Mouse (Mus musculus) CH12.LX (cell line): ENCODE measurements around the gene Slc5a11. TPM values are rescaled to one million over a fixed set of nuclear protein-coding genes. Genes with fewer than 3 reads are reported as not detected.

ENCODE experiments used
- DNase-seq: peaks from one replicate; pipeline ENCODE4 v3.0.0-alpha.2; 2013; ENCODE audit errors: extremely low read depth
- H3K27ac ChIP-seq: 2 replicates; pipeline ENCODE4 v1.5.1; 2012; ENCODE audit warnings: low read depth, mild to moderate bottlenecking, control low read depth, moderate library complexity; ENCODE audit not compliant: insufficient read depth
- H3K27me3 ChIP-seq: replicated peaks from 2 replicates; pipeline ENCODE3; 2012; ENCODE audit warnings: inconsistent platforms
- H3K36me3 ChIP-seq, 2 experiments: replicated peaks in 1 of 2; 2 replicates each; pipeline versions ENCODE3 to v1.6.1; 2012; ENCODE audit warnings: inconsistent platforms in 1 of 2, low read length in 1 of 2, mild to moderate bottlenecking in 1 of 2, mixed read lengths in 1 of 2, moderate library complexity in 1 of 2; ENCODE audit not compliant: control insufficient read depth in 1 of 2, insufficient read depth in 1 of 2
- H3K4me1 ChIP-seq, 2 experiments: 2 replicates each; pipeline ENCODE4 v1.6.1; 2012; ENCODE audit warnings: inconsistent platforms in 1 of 2, moderate library complexity in 1 of 2; ENCODE audit not compliant: insufficient read depth in 2 of 2, control insufficient read depth in 1 of 2
- H3K4me2 ChIP-seq: 2 replicates; pipeline ENCODE4 v1.6.1; 2012; ENCODE audit warnings: low read depth, mild to moderate bottlenecking, control low read depth; ENCODE audit not compliant: poor library complexity, insufficient read depth, severe bottlenecking
- H3K4me3 ChIP-seq, 3 experiments: fragments of 150-350 bp in 1 of 3; sonication (generic) in 1 of 3; replicated peaks in 1 of 3; 2 replicates each; pipeline versions ENCODE3 to v1.5.1; 2011 to 2012; ENCODE audit warnings: low read depth in 2 of 3, low read length in 2 of 3, mild to moderate bottlenecking in 2 of 3, moderate library complexity in 2 of 3, control low read depth in 1 of 3, improper control_type of control experiment in 1 of 3, inconsistent platforms in 1 of 3, mixed read lengths in 1 of 3; ENCODE audit not compliant: poor library complexity in 1 of 3
- H3K79me2 ChIP-seq: replicated peaks from 2 replicates; pipeline ENCODE4 v1.6.1; 2012; ENCODE audit warnings: mild to moderate bottlenecking, moderate library complexity; ENCODE audit not compliant: control insufficient read depth, poor library complexity, insufficient read depth, severe bottlenecking; ENCODE audit errors: extremely low read depth
- H3K9ac ChIP-seq: 2 replicates; pipeline ENCODE4 v1.6.1; 2012; ENCODE audit warnings: low read depth, mild to moderate bottlenecking, control low read depth, moderate library complexity; ENCODE audit not compliant: insufficient read depth
- H3K9me3 ChIP-seq: replicated peaks from 2 replicates; pipeline ENCODE3; 2012; ENCODE audit warnings: low read length, inconsistent platforms, mixed read lengths
- CHD1 ChIP-seq: IDR thresholded peaks from 2 replicates; pipeline ENCODE4 v1.6.1; 2012; ENCODE audit warnings: low read depth, low read length, improper control_type of control experiment, inconsistent platforms
- CTCF ChIP-seq, 2 experiments: IDR thresholded peaks in 1 of 2; conservative IDR thresholded peaks in 1 of 2; 2 replicates each; pipeline ENCODE4 v1.5.1; 2011 to 2012; ENCODE audit warnings: low read depth in 2 of 2, low read length in 2 of 2, improper control_type of control experiment in 1 of 2, inconsistent platforms in 1 of 2, mild to moderate bottlenecking in 1 of 2, moderate library complexity in 1 of 2
- E2F4 ChIP-seq: IDR thresholded peaks from 2 replicates; pipeline ENCODE4 v1.6.1; 2011; ENCODE audit warnings: low read depth, low read length, improper control_type of control experiment; ENCODE audit not compliant: insufficient replicate concordance
- EP300 ChIP-seq: IDR thresholded peaks from 2 replicates; pipeline ENCODE4 v1.6.1; 2011; ENCODE audit warnings: low read length, improper control_type of control experiment
- ETS1 ChIP-seq: conservative IDR thresholded peaks from 2 replicates; pipeline ENCODE4 v1.6.1; 2012; ENCODE audit warnings: low read depth, mild to moderate bottlenecking, inconsistent platforms, low read length, improper control_type of control experiment, moderate library complexity
- GABPA ChIP-seq: IDR thresholded peaks from 2 replicates; pipeline ENCODE4 v1.6.1; 2012; ENCODE audit warnings: low read depth, low read length, improper control_type of control experiment, inconsistent platforms; ENCODE audit not compliant: insufficient replicate concordance
- HCFC1 ChIP-seq: IDR thresholded peaks from 2 replicates; pipeline ENCODE4 v1.6.1; 2012; ENCODE audit warnings: low read depth, mild to moderate bottlenecking, inconsistent platforms, low read length, improper control_type of control experiment
- IRF4 ChIP-seq: IDR thresholded peaks from 2 replicates; pipeline ENCODE4 v1.6.1; 2014; ENCODE audit warnings: low read depth, mild to moderate bottlenecking, inconsistent platforms, low read length, improper control_type of control experiment
- JUN ChIP-seq: IDR thresholded peaks from 2 replicates; pipeline ENCODE4 v1.6.1; 2011; ENCODE audit warnings: low read depth, mild to moderate bottlenecking, low read length, improper control_type of control experiment, moderate library complexity; ENCODE audit not compliant: insufficient read depth
- JUND ChIP-seq: conservative IDR thresholded peaks from 2 replicates; pipeline ENCODE4 v1.6.1; 2011; ENCODE audit warnings: low read depth, low read length, improper control_type of control experiment
- MAX ChIP-seq: IDR thresholded peaks from 2 replicates; pipeline ENCODE4 v1.6.1; 2011; ENCODE audit warnings: low read length, improper control_type of control experiment
- MAZ ChIP-seq: IDR thresholded peaks from 2 replicates; pipeline ENCODE4 v1.6.1; 2012; ENCODE audit warnings: low read depth, mild to moderate bottlenecking, inconsistent platforms, low read length, improper control_type of control experiment, moderate library complexity
- MEF2A ChIP-seq: IDR thresholded peaks from 2 replicates; pipeline ENCODE4 v1.6.1; 2014; ENCODE audit warnings: low read depth, mild to moderate bottlenecking, inconsistent platforms, low read length, improper control_type of control experiment, borderline replicate concordance
- MXI1 ChIP-seq: IDR thresholded peaks from 2 replicates; pipeline ENCODE4 v1.6.1; 2011; ENCODE audit warnings: mild to moderate bottlenecking, low read depth, low read length, improper control_type of control experiment
- NELFE ChIP-seq: IDR thresholded peaks from 2 replicates; pipeline ENCODE4 v1.6.1; 2011; ENCODE audit warnings: low read depth, low read length, improper control_type of control experiment
- NRF1 ChIP-seq: IDR thresholded peaks from 2 replicates; pipeline ENCODE4 v1.6.1; 2014; ENCODE audit warnings: low read depth, mild to moderate bottlenecking, inconsistent platforms, low read length, improper control_type of control experiment, moderate library complexity
- PAX5 ChIP-seq: IDR thresholded peaks from 2 replicates; pipeline ENCODE4 v1.6.1; 2012; ENCODE audit warnings: low read length, inconsistent platforms, mixed read lengths
- POLR2A ChIP-seq: IDR thresholded peaks from 2 replicates; pipeline ENCODE4 v1.6.1; 2011; ENCODE audit warnings: low read depth, mild to moderate bottlenecking, improper control_type of control experiment, low read length
- RCOR1 ChIP-seq: conservative IDR thresholded peaks from 2 replicates; pipeline ENCODE4 v1.6.1; 2012; ENCODE audit warnings: low read depth, mild to moderate bottlenecking, inconsistent platforms, low read length, improper control_type of control experiment
- SMC3 ChIP-seq: IDR thresholded peaks from 2 replicates; pipeline ENCODE4 v1.6.1; 2011; ENCODE audit warnings: low read depth, low read length, improper control_type of control experiment
- TBP ChIP-seq: conservative IDR thresholded peaks from 2 replicates; pipeline ENCODE4 v1.6.1; 2011; ENCODE audit warnings: low read depth, low read length, improper control_type of control experiment
- TCF12 ChIP-seq: IDR thresholded peaks from 2 replicates; pipeline ENCODE4 v1.6.1; 2014; ENCODE audit warnings: low read depth, mild to moderate bottlenecking, inconsistent platforms, low read length, improper control_type of control experiment
- UBTF ChIP-seq: IDR thresholded peaks from 2 replicates; pipeline ENCODE4 v1.6.1; 2012; ENCODE audit warnings: low read depth, mild to moderate bottlenecking, inconsistent platforms, low read length, improper control_type of control experiment, moderate library complexity
- USF1 ChIP-seq: IDR thresholded peaks from 2 replicates; pipeline ENCODE4 v1.6.1; 2014; ENCODE audit warnings: low read depth, mild to moderate bottlenecking, inconsistent platforms, low read length, improper control_type of control experiment
- USF2 ChIP-seq: conservative IDR thresholded peaks from 2 replicates; pipeline ENCODE4 v1.6.1; 2011; ENCODE audit warnings: low read depth, low read length, improper control_type of control experiment
- ZC3H11A ChIP-seq: IDR thresholded peaks from 2 replicates; pipeline ENCODE4 v1.6.1; 2012; ENCODE audit warnings: low read depth, mild to moderate bottlenecking, inconsistent platforms, low read length, improper control_type of control experiment
- ZKSCAN1 ChIP-seq: IDR thresholded peaks from 2 replicates; pipeline ENCODE4 v1.6.1; 2012; ENCODE audit warnings: low read depth, inconsistent platforms, low read length, improper control_type of control experiment, borderline replicate concordance
- ZMIZ1 ChIP-seq: IDR thresholded peaks from 2 replicates; pipeline ENCODE4 v1.6.1; 2012; ENCODE audit warnings: low read depth, mild to moderate bottlenecking, inconsistent platforms, low read length, improper control_type of control experiment
- ZNF384 ChIP-seq: IDR thresholded peaks from 2 replicates; pipeline ENCODE4 v1.6.1; 2012; ENCODE audit warnings: low read depth, low read length, improper control_type of control experiment, inconsistent platforms
- dilution Hi-C: fragments of 300-500 bp; cut with MboI; formaldehyde crosslinking; loops from 2 replicates; pipeline ENCODE4 v1.14.3; 2020; ENCODE audit warnings: low sequenced_read_pairs; ENCODE audit not compliant: extremely low pct_unique_long_range_greater_than_20kb, extremely low pct_ligation_motif_present
- in situ Hi-C: fragments of 300-500 bp; cut with MboI; formaldehyde crosslinking; loops from 3 replicates; pipeline ENCODE4 v1.14.3; 2019; ENCODE audit warnings: low sequenced_read_pairs, low pct_ligation_motif_present, low pct_unique_long_range_greater_than_20kb, mixed read lengths
- polyA plus RNA-seq: library from polyadenylated mRNA; unstranded; fragments of >175 nt; gene quantifications from 2 replicates; pipeline ENCODE4 v1.2.1, GENCODE M21; 2012; ENCODE audit warnings: low read depth; ENCODE audit not compliant: insufficient read length
- total RNA-seq, 2 experiments: library from RNA; depleted of rRNA; stranded (reverse); fragments of 300-350 nt in 1 of 2; fragments of >200 nt in 1 of 2; gene quantifications; 2 replicates each; pipeline ENCODE4 v1.2.3; 2012 to 2014

Gene Slc5a11
- total and polyA plus RNA-seq, 3 experiments: 0.38 to 1.3 (median 1.2) TPM

GRCm38 (mm10) chr7:123240064-123240463, 25.5 kb downstream of the Slc5a11 start:
- H3K4me2 ChIP-seq: no peak overlapping the region
- H3K36me3 ChIP-seq: no peaks in the 10 kb centered on the region
- no peak for DNase-seq
- TF ChIP-seq MAX: no peak
- no peak for TF ChIP-seq JUND
- no peak for TF ChIP-seq TBP
- no peak for TF ChIP-seq CTCF (conservative IDR thresholded peaks at IDR 0.05 in 1 of 2, IDR thresholded peaks at IDR 0.05 in 1 of 2; ENCODE audit: low read depth in 2 of 2, low read length in 2 of 2)
- TF ChIP-seq GABPA: no peak
- no peak for TF ChIP-seq ETS1
- TF ChIP-seq SMC3: no peak
- TF ChIP-seq E2F4: no peak
- TF ChIP-seq POLR2A: no peak
- TF ChIP-seq UBTF: no peak
- TF ChIP-seq ZNF384: no peak
- TF ChIP-seq USF1: no peak
- TF ChIP-seq ZMIZ1: no peak
- TF ChIP-seq MXI1: no peak
- no peak for TF ChIP-seq CHD1
- TF ChIP-seq ZC3H11A: no peak
- TF ChIP-seq JUN: no peak
- TF ChIP-seq USF2: no peak
- TF ChIP-seq MEF2A: no peak
- no peak overlapping the region for H3K4me3 ChIP-seq
- no peak overlapping the region for H3K9ac ChIP-seq
- H3K9me3 ChIP-seq: no peaks in the 10 kb centered on the region
- H3K4me1 ChIP-seq: 0 out of 4 replicates have a peak, but pooled peaks cover 0 to 2% of the 10 kb centered on the region in 2 experiments
- no peak overlapping the region for H3K27ac ChIP-seq
- dilution Hi-C loops: no loop called here
- in situ Hi-C loops: no loop called here
- H3K79me2 ChIP-seq: no peaks in the 10 kb centered on the region
- H3K27me3 ChIP-seq: no peaks in the 10 kb centered on the region

- no peaks in the 10 kb centered on the region for H3K4me1 ChIP-seq
- no peak overlapping the region for H3K9ac ChIP-seq
- dilution Hi-C loops: no loop called here
- in situ Hi-C loops: no loop called here
- TF ChIP-seq ZMIZ1: no peak
- TF ChIP-seq PAX5: no peak
- no peak for TF ChIP-seq CTCF (conservative IDR thresholded peaks at IDR 0.05 in 1 of 2, IDR thresholded peaks at IDR 0.05 in 1 of 2; ENCODE audit: low read depth in 2 of 2, low read length in 2 of 2)
- no peak for TF ChIP-seq TCF12
- no peak for TF ChIP-seq MAZ
- TF ChIP-seq EP300: no peak
- TF ChIP-seq IRF4: no peak
- TF ChIP-seq ZKSCAN1: no peak
- no peak for TF ChIP-seq UBTF
- no peak for TF ChIP-seq HCFC1
- no peak for TF ChIP-seq JUN
- no peak for TF ChIP-seq NRF1
- TF ChIP-seq NELFE: no peak
- TF ChIP-seq TBP: no peak
- no peak for TF ChIP-seq E2F4
- no peak for TF ChIP-seq MAX
- no peak for TF ChIP-seq RCOR1
- no peak for TF ChIP-seq MXI1
- TF ChIP-seq, all 38 proteins: peak for 0
- Histone ChIP-seq H3K9me3 (no peaks in the 10 kb centered on the region), H3K79me2 (no peaks in the 10 kb centered on the region), H3K36me3 (no peaks in the 10 kb centered on the region), H3K4me3 (no peak overlapping the region), H3K27ac (no peak overlapping the region), H3K4me2 (no peak overlapping the region), H3K27me3 (no peaks in the 10 kb centered on the region)
- DNase-seq: no peak
Measured at GRCm38 (mm10) chr7:123242241-123242640, 27.7 kb downstream of the Slc5a11 start.
